Mouse (Mus musculus): Measurements from ENCODE around the gene Creld1.

Creld1 gene

GRCm38 (mm10) chr6:113508272-113508946, 25.3 kb downstream of the Creld1 start:
- DNase-seq (ENCODE audit: low spot score in 2 of 2) = no peak

DNA sequence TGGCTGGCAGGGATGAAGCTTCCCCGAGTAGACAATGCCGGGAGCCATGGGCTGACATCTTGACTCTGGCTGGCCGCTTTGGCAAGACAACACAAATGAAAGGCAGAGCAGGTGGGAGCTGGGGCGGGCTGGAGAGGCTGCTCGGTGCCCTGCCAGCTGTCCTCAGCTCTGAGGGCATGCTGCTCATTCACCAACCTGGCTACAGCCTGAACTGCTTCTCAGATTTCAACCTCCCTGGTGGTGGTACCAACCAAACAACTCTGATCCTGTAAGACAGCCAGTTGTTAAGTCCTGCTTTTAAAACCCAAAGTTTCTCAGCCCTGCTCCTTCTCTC, 25.8 kb downstream of the Creld1 start:
- no peak for DNase-seq (ENCODE audit: low spot score in 2 of 2)

DNA sequence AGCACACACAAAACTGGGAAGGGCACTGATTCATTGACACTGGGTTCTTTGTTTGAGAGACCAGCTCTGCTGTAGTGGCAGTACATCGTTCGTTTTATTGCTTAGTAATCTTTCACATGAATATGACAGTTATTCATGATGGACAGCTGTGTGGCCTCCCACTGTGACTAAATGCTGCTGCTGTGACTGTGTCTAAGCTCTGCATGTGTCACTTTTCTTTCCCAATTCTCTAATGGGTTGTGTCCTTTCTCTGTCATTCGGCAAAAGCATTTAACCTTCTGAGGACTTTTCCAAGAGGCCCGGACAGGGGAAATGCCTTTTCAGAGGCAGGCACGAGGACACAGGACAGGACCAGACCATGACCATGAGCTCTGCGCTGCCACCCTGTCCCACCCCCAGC, 30.8 kb downstream of the Creld1 start:
- DNase-seq (ENCODE audit: low spot score in 2 of 2) = no peak

- DNase-seq (ENCODE audit: low spot score in 2 of 2) = no peak
Measured at GRCm38 (mm10) chr6:113514600-113514999, 31.5 kb downstream of the Creld1 start.

- no peak for DNase-seq (ENCODE audit: low spot score in 2 of 2)
Measured at GRCm38 (mm10) chr6:113517434-113518080, 34.5 kb downstream of the Creld1 start.

GRCm38 (mm10) chr6:113522310-113522709, 39.2 kb downstream of the Creld1 start:
- DNase-seq (ENCODE audit: low spot score in 2 of 2) = no peak

GRCm38 (mm10) chr6:113523420-113523819, 40.3 kb downstream of the Creld1 start:
- DNase-seq (ENCODE audit: low spot score in 2 of 2) = no peak

- DNase-seq (ENCODE audit: low spot score in 2 of 2) = peak; percentile 78 to 92
Measured at GRCm38 (mm10) chr6:113530932-113531839, 48.1 kb downstream of the Creld1 start, which contains the start of the genes Emc3 and Fancd2. Gene Emc3, minus strand, starts transcription at chr6:113531652. Gene Fancd2, plus strand, starts transcription at chr6:113531682.

DNA sequence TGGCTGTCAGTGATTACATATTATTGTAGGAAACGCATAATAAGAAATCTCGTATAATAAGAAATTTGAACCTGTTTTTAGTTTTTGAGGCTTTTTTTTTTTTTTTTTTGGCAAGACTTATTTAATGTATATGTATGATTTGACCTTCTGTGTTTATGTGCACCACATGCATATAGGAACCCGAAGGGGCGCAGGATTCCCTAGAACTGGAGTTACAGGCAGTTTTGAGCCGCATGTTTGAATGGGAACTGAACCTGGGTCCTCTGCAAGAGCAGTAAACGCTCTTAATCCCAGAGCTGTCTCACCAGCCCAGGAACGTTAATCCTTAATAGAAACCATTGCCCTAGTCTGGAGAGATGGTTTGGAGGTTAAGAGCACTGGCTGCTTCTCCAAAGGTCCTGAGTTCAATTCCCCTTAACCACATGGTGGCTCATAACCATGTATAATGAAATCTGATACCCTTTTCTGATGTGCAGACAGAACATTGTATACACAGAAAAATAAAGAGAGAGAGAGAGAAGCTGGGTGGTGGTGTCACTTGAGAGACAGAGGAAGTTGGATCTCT, 48.8 kb downstream of the Creld1 start:
- no peak for DNase-seq (ENCODE audit: low spot score in 2 of 2)

DNA sequence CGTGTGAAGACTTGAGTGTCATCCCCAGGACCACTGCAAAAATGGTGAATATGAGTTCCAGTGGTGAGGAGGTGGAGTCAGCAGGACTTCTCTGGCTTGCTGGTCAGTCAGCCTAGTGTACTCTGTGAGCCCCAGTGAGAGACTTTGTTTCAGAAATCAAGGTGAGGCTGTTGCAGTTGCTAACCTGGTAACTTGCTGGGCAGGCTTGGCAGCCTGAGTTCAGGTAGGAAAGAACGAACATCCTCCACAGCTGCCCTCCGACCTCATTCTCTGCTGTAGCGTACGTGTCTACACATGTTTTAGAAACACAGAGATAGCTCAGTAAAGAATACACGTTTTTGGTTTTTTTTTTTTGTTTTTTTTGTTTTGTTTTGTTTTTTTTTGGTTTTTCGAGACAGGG, 51.8 kb downstream of the Creld1 start:
- DNase-seq (ENCODE audit: low spot score in 2 of 2) = peak; percentile 11 to 70

- no peak for DNase-seq (ENCODE audit: low spot score in 2 of 2)
Measured at GRCm38 (mm10) chr6:113541610-113542009, 58.5 kb downstream of the Creld1 start.
